Mouse (Mus musculus) liver, postnatal 0 days (tissue): ENCODE measurements around the gene Cog6.

Experiments
- CTCF ChIP-seq: sonication (generic); IDR thresholded peaks from 2 replicates; pipeline ENCODE4 v1.5.1; 2016; ENCODE audit warnings: antibody characterized with exemption, low read depth
- EP300 ChIP-seq: IDR thresholded peaks from 2 replicates; pipeline ENCODE4 v1.6.1; 2016; ENCODE audit warnings: antibody characterized with exemption, low read depth, mild to moderate bottlenecking

GRCm38 (mm10) chr3:52940832-52941468 lies 76.1 kb downstream of the Cog6 start:
- TF ChIP-seq CTCF (no peak), EP300 (no peak)
